Mouse (Mus musculus) E14TG2a.4 (cell line): Measurements from ENCODE around the gene Hoxb4.

ENCODE experiments used
- H3K27me3 ChIP-seq: 2 replicates; pipeline ENCODE4 v1.6.1; 2014; ENCODE audit warnings: low read length, control low read depth; ENCODE audit not compliant: insufficient read depth
- H3K36me3 ChIP-seq: 2 replicates; pipeline ENCODE4 v1.6.1; 2014; ENCODE audit warnings: low read length, control low read depth; ENCODE audit not compliant: insufficient read depth
- H3K4me1 ChIP-seq: replicated peaks from 2 replicates; pipeline ENCODE4 v1.6.1; 2014; ENCODE audit warnings: low read depth, low read length, control low read depth
- H3K4me3 ChIP-seq: replicated peaks from 2 replicates; pipeline ENCODE4 v1.5.1; 2014; ENCODE audit warnings: mild to moderate bottlenecking, low read length
- H3K9me3 ChIP-seq: 2 replicates; pipeline ENCODE4 v1.6.1; 2014; ENCODE audit warnings: low read length, control low read depth
- CTCF ChIP-seq: conservative IDR thresholded peaks from 2 replicates; pipeline ENCODE4 v1.5.1; 2014; ENCODE audit warnings: low read length
- NANOG ChIP-seq: IDR thresholded peaks from 2 replicates; pipeline ENCODE4 v1.6.1; 2014; ENCODE audit warnings: borderline replicate concordance, low read length, mixed read lengths
- POU5F1 ChIP-seq: IDR thresholded peaks from 2 replicates; pipeline ENCODE4 v1.6.1; 2014; ENCODE audit warnings: low read length, borderline replicate concordance

Hoxb4 gene

DNA sequence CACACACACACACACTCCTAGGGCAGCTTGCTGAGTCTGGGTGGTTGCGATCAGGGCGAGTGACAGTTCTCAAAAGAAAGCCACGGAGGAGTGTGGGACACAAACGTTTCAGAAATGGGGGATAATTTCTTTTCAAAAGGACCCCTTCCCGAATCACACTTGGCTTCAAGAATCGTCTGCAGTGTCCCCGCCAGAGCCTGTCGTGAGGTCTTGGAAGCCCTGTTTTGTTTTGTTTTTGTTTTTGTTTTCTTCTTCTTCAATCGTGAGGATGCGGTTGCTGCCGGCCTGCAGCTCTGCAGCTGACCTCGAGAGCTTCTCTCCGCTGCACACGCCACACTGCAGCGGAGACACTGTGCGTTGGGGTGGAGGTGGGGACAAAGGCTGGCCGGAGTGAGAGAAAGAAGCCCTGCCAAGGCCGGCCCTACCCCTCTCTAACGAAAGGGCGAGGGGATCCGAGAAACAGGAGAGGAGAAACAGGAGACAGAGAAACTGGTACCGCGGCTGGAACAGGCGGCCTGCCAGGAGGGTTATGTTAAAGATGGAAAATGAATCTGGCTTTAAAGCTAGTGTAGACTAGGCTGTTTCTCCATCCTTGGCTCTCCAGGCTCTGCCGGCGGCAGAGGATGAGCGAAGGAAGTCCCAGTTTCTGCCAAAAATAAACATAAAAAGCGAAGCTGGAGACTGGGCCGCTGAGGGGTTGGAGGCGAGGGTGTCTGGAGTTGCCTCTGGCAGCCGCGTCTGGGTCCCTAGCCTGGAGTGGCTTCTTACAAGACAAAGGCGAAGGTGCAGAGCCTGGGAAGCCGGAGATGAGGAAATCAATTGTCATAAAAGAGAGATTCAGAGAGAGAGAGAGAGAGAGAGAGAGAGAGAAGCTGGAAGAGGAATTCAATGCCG, 40.7 kb upstream of the Hoxb4 start:
- peaks cover 97% of the 10 kb centered on the region for H3K27me3 ChIP-seq
- TF ChIP-seq POU5F1 (no peak), CTCF (no peak), NANOG (no peak)

GRCm38 (mm10) chr11:96278324-96278723, 39.7 kb upstream of the Hoxb4 start:
- H3K36me3 ChIP-seq, result no peaks in the 10 kb centered on the region
- peaks cover 35% of the 10 kb centered on the region for H3K4me1 ChIP-seq
- H3K27me3 ChIP-seq, result peaks cover 97% of the 10 kb centered on the region
- H3K4me3 ChIP-seq, result no peak overlapping the region
- TF ChIP-seq CTCF (no peak), POU5F1 (no peak), NANOG (no peak)
- no peaks in the 10 kb centered on the region for H3K9me3 ChIP-seq

More for the DNA sequence above, 40.7 kb upstream of the Hoxb4 start:
- Histone ChIP-seq H3K9me3 (no peaks in the 10 kb centered on the region), H3K4me3 (no peak overlapping the region; the same call in 1 of the 2 replicates), H3K4me1 (peaks cover 34% of the 10 kb centered on the region), H3K36me3 (no peaks in the 10 kb centered on the region)

DNA sequence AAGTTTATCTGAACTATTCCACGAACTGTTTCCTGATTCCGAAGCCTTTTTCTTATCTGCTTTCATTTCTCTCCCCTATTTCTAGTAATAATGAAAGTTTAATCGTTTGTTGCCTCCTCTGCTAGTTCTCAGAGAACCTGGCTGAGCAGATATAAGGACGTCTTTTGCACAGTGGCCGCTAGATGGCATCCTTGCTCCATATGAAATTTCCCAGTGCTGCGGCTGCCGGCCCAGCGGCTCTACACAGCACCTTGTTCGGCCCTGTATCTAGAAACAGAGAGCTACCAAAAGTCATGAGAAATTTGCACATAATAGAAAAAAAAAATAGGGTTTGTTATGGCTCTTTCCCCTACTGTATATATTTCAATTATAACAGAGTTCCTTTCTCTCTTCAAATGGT, 39.3 kb upstream of the Hoxb4 start:
- H3K4me3 ChIP-seq, result no peak overlapping the region
- H3K9me3 ChIP-seq, result no peaks in the 10 kb centered on the region
- no peak for TF ChIP-seq NANOG
- TF ChIP-seq CTCF, result peak; percentile 43; the same call in 1 of the 2 replicates
- no peaks in the 10 kb centered on the region for H3K36me3 ChIP-seq
- peaks cover 97% of the 10 kb centered on the region for H3K27me3 ChIP-seq
- H3K4me1 ChIP-seq, result peaks cover 40% of the 10 kb centered on the region

DNA sequence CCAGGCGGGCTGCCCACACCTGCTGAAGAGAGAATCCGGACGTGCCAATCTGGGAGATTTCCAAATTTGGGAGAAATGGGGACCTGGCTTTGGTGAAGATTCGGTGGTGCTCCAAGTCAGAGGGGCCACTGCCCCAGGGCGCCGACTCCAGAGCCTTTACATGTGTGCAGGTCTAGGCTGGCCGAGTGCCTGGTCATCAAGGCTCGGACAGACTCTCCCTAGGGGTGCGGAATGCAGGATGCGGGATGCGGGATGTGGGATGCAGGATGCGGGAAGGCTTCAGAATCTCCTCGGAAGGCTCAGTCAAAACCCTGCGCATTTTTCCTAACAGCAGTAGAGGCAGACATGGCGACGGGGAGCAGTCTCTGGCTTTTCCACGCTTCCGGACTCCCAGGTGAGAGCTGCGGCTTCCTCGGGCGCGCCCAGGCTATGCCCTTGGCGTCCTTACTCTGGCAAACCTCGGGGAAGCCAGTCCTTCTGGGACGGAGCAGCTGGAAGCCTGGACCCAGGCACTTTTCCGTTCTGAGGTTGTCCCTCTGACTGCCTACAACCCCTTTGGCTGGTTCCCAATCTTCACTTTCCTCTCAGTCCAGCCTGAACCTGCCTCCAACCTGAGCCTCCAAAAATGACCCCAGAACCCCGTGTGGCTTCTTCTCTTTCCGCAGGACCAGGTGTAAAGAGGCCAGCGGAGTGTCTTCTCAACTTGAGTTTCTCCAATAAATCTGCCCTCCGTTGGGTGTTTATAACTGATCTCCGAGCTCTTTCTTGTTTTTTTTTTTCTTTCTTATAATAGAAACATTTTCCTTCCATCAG, 38.4 kb upstream of the Hoxb4 start:
- Histone ChIP-seq H3K4me1 (peaks cover 45% of the 10 kb centered on the region), H3K4me3 (peak overlapping the region; percentile 17; the same call in 1 of the 2 replicates), H3K36me3 (no peaks in the 10 kb centered on the region), H3K27me3 (peaks cover 96% of the 10 kb centered on the region), H3K9me3 (no peaks in the 10 kb centered on the region)
- TF ChIP-seq NANOG (no peak), CTCF (no peak; the same call in 1 of the 2 replicates), POU5F1 (no peak)

DNA sequence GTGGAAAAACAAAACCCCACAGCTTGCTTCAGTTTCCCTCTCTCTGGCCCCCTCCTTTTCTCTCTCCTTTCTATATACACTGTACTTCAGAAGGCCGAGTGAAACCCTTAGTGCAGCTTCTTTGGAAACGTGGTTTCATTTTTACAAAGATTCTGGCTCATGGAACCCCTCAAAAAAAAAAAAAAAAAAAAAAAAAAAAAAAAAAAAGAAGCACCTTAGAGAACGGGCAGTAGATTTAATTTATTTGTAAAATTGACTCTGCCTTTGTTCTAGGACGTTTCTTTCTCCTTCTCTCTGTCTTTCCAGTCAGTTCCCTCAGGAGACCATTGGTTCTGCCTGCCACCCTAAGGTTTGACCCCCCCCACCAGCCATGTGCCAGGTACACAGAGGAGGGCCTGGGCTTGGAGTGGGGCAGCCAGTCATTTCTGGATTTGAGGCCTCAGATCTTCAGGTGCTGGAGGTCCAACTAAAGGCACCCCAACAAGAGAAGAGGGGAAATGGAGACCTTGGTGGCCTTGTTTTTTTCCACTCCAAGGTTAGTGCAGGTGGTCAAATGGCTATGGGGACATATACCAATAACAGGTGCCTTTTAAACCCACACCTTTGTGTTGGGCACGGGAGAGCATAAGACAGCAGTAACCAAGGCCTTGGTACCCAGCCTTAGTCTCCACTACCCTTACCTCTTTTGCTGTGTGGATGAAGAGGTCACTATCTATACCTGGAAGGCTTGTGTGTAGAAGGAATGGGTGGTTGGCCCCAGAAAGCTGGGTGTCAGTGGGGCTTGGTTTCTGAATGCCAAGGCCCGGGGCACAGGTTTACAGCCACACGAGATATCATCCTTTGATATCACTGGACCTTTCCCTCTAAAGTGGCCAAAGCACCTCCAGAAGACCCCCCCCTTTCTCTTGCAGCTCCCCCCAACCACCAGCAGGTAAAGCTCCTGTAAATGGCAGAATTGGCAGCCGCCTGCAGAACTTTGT, 37.4 kb upstream of the Hoxb4 start:
- no peak overlapping the region for H3K4me3 ChIP-seq
- H3K27me3 ChIP-seq, result peaks cover 95% of the 10 kb centered on the region
- no peak for TF ChIP-seq POU5F1
- no peak for TF ChIP-seq NANOG
- no peak for TF ChIP-seq CTCF
- peaks cover 50% of the 10 kb centered on the region for H3K4me1 ChIP-seq
- H3K9me3 ChIP-seq, result no peaks in the 10 kb centered on the region
- H3K36me3 ChIP-seq, result no peaks in the 10 kb centered on the region

DNA sequence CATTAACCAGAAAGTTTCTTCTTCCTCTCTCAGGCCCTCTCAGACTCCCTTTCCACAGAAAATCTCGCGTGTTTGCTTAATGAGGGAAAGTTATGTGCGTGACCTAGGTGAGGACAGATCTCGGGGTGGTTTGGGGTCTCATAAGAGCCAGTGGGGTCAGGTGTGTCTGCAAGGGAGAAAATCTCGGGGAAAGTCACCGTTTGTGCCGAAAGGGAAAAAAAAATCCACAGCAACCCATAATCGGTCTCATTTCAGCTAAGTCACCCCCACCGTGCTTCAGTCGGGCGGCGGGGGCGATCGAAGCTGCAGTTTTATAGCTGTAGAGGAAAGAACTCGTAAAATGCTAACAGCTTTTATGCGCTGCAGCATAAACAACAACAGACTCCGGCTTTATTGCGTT, 36.7 kb upstream of the Hoxb4 start:
- peaks cover 95% of the 10 kb centered on the region for H3K27me3 ChIP-seq
- no peak overlapping the region for H3K4me3 ChIP-seq
- peaks cover 57% of the 10 kb centered on the region for H3K4me1 ChIP-seq
- H3K36me3 ChIP-seq, result no peaks in the 10 kb centered on the region
- TF ChIP-seq CTCF (no peak), POU5F1 (no peak), NANOG (no peak)
- H3K9me3 ChIP-seq, result no peaks in the 10 kb centered on the region

DNA sequence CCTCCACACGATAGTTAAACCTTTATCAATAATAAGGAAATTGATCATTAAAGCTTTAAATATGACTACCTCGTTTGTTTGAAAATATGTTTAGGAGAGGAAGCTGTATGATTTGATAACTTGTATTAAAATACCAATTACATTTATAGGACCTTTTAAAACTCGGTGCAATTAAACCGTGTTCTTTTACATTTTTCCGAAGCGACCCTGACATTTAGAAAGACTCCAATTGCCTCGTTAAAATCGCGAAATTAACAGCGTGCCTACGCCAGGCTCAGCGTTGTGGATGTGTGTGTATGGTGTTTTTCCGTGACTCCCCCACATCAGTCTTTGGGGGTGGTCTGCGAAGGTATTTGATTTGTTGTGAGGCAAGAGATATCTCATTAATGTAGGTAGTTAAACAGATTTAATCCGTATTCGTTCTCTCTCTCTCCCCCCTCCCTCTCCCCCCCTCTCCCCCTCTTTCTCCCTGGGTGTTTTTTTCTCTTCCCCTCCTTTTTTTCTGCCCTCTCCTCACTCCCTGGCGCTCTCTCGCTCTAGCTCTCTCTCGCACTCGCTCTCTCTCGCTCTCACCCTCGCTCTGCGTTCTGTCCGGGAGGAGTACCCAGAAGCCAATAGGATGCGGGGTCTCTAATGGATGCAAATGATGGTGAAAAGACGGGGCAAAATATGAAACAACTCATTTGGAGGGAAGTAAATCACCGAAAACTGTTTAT, 36.1 kb upstream of the Hoxb4 start, which contains the start of gene Hoxb8:
Hoxb8 (plus strand) TSS at position 51 of the 716 bp plus-strand sequence.
- Histone ChIP-seq H3K4me3 (0 out of 2 replicates have a peak within 1 kb of the TSS, but pooled peaks have one; percentile 7), H3K9me3 (no peaks in the 10 kb centered on the region), H3K27me3 (peaks cover 95% of the 10 kb centered on the region), H3K36me3 (no peaks in the 10 kb centered on the region), H3K4me1 (peaks cover 57% of the 10 kb centered on the region)
- no peak for TF ChIP-seq POU5F1
- TF ChIP-seq NANOG, result no peak
- TF ChIP-seq CTCF, result no peak
